Mouse (Mus musculus): Measurements from ENCODE around the gene Riiad1. TPM values are rescaled to one million over a fixed set of nuclear protein-coding genes. Genes with fewer than 3 reads are reported as not detected.

Gene Riiad1
- total RNA-seq (2015; ENCODE audit: low replicate concordance) (not detected in 2 replicates), total RNA-seq (2017; ENCODE audit: low replicate concordance) (not detected in 2 replicates)

GRCm38 (mm10) chr3:94480291-94480884 is at the start of gene Riiad1:
Riiad1 (minus strand) TSS chr3:94480341.
- ATAC-seq (replicated peaks; ENCODE audit: low FRiP score, poor library complexity, severe bottlenecking): no peak

- ATAC-seq (replicated peaks; ENCODE audit: low FRiP score, poor library complexity, severe bottlenecking): no peak
Measured at GRCm38 (mm10) chr3:94526731-94527130, 46.6 kb upstream of the Riiad1 start.

GRCm38 (mm10) chr3:94506664-94507063 is 26.5 kb upstream of the Riiad1 start:
- ATAC-seq (replicated peaks; ENCODE audit: low FRiP score, poor library complexity, severe bottlenecking): no peak

- ATAC-seq (replicated peaks; ENCODE audit: low FRiP score, poor library complexity, severe bottlenecking): peak; percentile 74
Measured at GRCm38 (mm10) chr3:94502243-94502642, 22.1 kb upstream of the Riiad1 start.

- no peak for ATAC-seq (replicated peaks; ENCODE audit: low FRiP score, poor library complexity, severe bottlenecking)
Measured at GRCm38 (mm10) chr3:94497162-94497561, 17.0 kb upstream of the Riiad1 start.

GRCm38 (mm10) chr3:94487581-94487980 is 7.4 kb upstream of the Riiad1 start:
- ATAC-seq (replicated peaks; ENCODE audit: low FRiP score, poor library complexity, severe bottlenecking): no peak

- no peak for ATAC-seq (replicated peaks; ENCODE audit: low FRiP score, poor library complexity, severe bottlenecking)
Measured at GRCm38 (mm10) chr3:94485922-94486321, 5.8 kb upstream of the Riiad1 start.

GRCm38 (mm10) chr3:94483790-94484439 is 3.8 kb upstream of the Riiad1 start:
- no peak for ATAC-seq (replicated peaks; ENCODE audit: low FRiP score, poor library complexity, severe bottlenecking)

GRCm38 (mm10) chr3:94482764-94483385 is 2.7 kb upstream of the Riiad1 start:
- no peak for ATAC-seq (replicated peaks; ENCODE audit: low FRiP score, poor library complexity, severe bottlenecking)

- ATAC-seq (replicated peaks; ENCODE audit: low FRiP score, poor library complexity, severe bottlenecking): no peak
Measured at GRCm38 (mm10) chr3:94481429-94481828, 1.3 kb upstream of the Riiad1 start.

GRCm38 (mm10) chr3:94479564-94479963 is 577 bp downstream of the Riiad1 start:
- ATAC-seq (replicated peaks; ENCODE audit: low FRiP score, poor library complexity, severe bottlenecking): no peak

GRCm38 (mm10) chr3:94478591-94479169 is 1.5 kb downstream of the Riiad1 start:
- no peak for ATAC-seq (replicated peaks; ENCODE audit: low FRiP score, poor library complexity, severe bottlenecking)

- 0 out of 2 replicates have a peak, but pooled peaks have one; percentile 57 for ATAC-seq (replicated peaks; ENCODE audit: low FRiP score, poor library complexity, severe bottlenecking)
Measured at GRCm38 (mm10) chr3:94477981-94478422, 2.1 kb downstream of the Riiad1 start, which contains the start of gene Celf3. Celf3 (plus strand) TSS chr3:94478295.

GRCm38 (mm10) chr3:94477444-94477843 is 2.7 kb downstream of the Riiad1 start:
- ATAC-seq (replicated peaks; ENCODE audit: low FRiP score, poor library complexity, severe bottlenecking): no peak

GRCm38 (mm10) chr3:94476301-94477035 is 3.7 kb downstream of the Riiad1 start:
- ATAC-seq (replicated peaks; ENCODE audit: low FRiP score, poor library complexity, severe bottlenecking): no peak

GRCm38 (mm10) chr3:94473567-94474232 is 6.4 kb downstream of the Riiad1 start:
- no peak for ATAC-seq (replicated peaks; ENCODE audit: low FRiP score, poor library complexity, severe bottlenecking)

GRCm38 (mm10) chr3:94473115-94473505 is 7.0 kb downstream of the Riiad1 start:
- no peak for ATAC-seq (replicated peaks; ENCODE audit: low FRiP score, poor library complexity, severe bottlenecking)

- ATAC-seq (replicated peaks; ENCODE audit: low FRiP score, poor library complexity, severe bottlenecking): no peak
Measured at GRCm38 (mm10) chr3:94472447-94473114, 7.6 kb downstream of the Riiad1 start.

GRCm38 (mm10) chr3:94468931-94469330 is 11.2 kb downstream of the Riiad1 start:
- no peak for ATAC-seq (replicated peaks; ENCODE audit: low FRiP score, poor library complexity, severe bottlenecking)

Data from erythroblast, adult 5-6 weeks (primary cell).